Mouse (Mus musculus) lung, adult 2 months (tissue): ENCODE measurements around the gene Bdh2.

ENCODE experiments used
- CTCF ChIP-seq: fragments of 200-500 bp; IDR thresholded peaks from 2 replicates; pipeline ENCODE4 v1.5.1; 2011; ENCODE audit warnings: mild to moderate bottlenecking, low read length, control low read depth; ENCODE audit not compliant: insufficient read depth
- POLR2A ChIP-seq: fragments of 200-500 bp; IDR thresholded peaks from 2 replicates; pipeline ENCODE4 v1.6.1; 2011; ENCODE audit warnings: low read depth, mild to moderate bottlenecking, control low read depth, low read length, borderline replicate concordance; ENCODE audit errors: extremely low read depth

GRCm38 (mm10) chr3:135290249-135290894 is 9.4 kb downstream of the Bdh2 start:
- peak; percentile 27; the same call in 1 of the 2 replicates for TF ChIP-seq CTCF
- no peak for TF ChIP-seq POLR2A
